Mouse (Mus musculus): ENCODE results near the gene Rnf5.

Rnf5 gene

DNA sequence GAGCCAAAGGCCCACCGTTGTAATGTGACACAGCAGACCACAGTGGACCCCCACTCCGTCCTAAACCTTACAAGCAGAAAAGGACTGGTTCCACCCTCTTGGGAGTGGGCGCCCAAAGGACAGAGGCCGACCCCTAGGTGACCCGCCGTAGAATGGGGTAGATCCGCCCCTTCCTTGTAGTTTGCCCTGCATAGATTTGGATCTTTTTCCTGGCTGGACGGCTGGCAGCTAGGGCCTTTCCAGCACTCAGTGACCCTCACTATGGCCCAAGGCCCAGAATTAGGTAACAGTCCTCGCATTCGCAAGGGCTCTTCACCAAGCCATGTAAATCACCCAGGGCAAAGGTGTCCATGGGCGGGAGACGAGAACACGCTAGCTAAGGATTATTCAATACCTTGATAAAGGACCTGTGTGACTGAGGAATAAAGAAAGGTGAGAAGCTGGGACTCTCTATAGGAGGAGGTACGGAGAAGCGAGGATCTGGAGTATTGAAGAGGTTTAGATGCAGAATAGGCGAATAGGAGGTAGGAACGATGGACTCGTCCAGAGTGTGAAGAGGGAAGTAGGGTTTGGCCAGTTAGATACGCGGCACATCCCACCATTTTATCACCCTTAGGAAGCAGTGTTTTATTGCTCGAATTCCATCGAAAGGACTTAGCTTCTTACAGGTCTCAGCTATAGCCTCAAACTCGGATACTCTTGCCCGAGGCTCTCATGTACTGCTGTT lies 1.2 kb upstream of the Rnf5 start:
- DNase-seq, result no peak

DNA sequence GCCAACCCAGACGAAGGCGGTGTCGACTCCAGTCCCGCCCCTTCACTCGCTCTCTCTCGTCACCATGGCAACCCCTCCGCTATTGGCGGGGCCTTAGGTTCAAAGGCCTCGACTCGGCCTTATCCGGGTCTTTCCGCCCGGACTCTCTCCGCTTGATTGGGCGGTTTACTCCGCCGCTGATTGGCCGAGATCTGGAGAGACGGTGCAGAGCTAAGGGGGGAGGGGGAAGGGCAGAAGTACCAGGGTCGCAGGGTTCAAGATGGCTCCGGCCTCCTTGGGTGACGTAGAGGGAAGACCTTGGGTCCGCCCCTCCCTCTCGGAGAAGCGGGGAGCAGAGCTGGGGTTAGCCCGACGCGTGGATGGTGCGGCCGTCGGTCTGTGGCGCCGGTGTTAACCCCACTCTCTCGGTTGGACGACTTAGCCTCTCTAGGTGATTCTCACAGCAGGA lies 595 bp upstream of the Rnf5 start, which contains the start of gene Agpat1:
Agpat1 (plus strand) TSS at position 202 of the 448 bp plus-strand sequence.
- DNase-seq, result peak; percentile 100

DNA sequence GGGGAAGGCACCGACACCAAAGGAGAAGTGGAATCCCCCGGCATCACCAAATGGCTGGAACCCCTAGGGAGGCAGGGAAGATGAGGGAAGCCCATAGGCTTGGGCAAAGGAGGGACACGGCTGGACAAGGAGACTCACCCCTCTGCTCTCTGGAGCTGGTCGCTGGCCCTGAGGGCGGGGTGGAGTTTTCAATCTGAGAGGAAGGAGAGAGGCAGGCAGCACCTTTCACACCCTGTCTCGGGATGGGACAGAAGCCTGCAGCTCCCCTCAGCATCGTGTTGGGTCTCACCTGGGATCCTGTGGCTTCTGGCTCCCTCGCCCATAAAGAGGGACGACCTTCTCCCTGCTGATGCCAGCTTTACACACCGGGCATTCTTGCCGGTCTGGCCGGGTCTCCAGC lies 1.7 kb downstream of the Rnf5 start:
- DNase-seq, result peak in 1 of 2 experiments; percentile 18

GRCm38 (mm10) chr17:34599891-34600290 lies 3.6 kb downstream of the Rnf5 start:
- peak in 1 of 2 experiments; percentile 25 for DNase-seq

DNA sequence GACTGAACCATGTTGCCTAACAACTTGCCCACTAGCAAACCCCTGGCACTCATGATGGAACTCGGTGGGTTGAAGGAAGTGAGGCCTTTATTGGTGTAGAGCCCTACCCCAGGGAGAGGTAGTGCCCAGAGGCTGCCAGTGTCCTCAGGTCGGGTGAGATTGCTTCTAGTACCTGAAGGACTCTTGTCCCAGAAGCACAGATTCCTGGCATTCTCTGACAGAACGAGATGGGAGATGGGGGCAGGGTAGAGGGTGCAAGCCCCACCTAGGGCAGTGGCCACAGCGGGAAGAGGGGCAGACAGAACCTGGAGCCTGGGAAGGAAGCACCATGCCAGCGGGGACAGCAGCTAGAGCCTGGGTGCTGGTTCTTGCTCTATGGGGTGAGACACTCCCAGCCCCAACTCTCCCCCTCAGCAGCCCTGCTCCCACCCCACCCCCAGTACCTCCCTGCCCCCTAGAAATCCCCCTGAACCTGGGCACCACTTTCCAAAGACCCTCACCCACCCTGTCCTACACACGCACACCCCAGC lies 5.9 kb downstream of the Rnf5 start, which contains the start of gene Ager:
Ager (plus strand) TSS at position 297 of the 530 bp plus-strand sequence.
- DNase-seq, result peak in 1 of 2 experiments; percentile 8

GRCm38 (mm10) chr17:34596098-34596497 lies 7.4 kb downstream of the Rnf5 start:
- no peak for DNase-seq

DNA sequence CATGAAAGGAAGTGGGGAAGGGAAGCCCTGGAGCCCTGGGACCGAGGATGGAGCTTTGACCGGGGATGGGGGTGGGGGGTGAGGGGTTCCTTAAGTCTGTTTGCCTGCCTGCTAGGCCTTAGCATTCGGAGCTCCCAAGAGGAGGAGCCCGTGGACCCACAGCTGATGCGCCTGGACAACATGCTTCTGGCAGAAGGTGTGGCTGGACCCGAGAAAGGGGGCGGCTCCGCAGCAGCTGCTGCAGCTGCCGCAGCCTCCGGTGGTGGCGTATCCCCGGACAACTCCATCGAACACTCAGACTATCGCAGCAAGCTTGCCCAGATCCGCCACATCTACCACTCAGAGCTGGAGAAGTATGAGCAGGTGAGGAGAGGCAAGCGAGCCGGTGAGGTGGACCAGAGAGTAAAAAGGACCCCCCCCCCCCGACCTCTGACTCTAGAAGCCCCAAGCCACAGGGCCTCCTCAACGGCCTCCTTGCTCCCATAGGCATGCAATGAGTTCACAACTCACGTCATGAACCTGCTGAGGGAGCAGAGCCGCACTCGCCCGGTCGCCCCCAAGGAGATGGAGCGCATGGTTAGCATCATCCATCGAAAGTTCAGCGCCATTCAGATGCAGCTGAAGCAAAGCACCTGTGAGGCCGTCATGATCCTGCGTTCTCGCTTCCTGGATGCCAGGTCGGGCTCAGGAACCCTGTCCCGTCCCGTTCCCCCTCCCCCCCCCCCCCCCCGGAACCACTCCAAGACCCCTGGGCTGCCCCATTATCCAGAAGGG lies 9.6 kb downstream of the Rnf5 start:
- no peak for DNase-seq

DNA sequence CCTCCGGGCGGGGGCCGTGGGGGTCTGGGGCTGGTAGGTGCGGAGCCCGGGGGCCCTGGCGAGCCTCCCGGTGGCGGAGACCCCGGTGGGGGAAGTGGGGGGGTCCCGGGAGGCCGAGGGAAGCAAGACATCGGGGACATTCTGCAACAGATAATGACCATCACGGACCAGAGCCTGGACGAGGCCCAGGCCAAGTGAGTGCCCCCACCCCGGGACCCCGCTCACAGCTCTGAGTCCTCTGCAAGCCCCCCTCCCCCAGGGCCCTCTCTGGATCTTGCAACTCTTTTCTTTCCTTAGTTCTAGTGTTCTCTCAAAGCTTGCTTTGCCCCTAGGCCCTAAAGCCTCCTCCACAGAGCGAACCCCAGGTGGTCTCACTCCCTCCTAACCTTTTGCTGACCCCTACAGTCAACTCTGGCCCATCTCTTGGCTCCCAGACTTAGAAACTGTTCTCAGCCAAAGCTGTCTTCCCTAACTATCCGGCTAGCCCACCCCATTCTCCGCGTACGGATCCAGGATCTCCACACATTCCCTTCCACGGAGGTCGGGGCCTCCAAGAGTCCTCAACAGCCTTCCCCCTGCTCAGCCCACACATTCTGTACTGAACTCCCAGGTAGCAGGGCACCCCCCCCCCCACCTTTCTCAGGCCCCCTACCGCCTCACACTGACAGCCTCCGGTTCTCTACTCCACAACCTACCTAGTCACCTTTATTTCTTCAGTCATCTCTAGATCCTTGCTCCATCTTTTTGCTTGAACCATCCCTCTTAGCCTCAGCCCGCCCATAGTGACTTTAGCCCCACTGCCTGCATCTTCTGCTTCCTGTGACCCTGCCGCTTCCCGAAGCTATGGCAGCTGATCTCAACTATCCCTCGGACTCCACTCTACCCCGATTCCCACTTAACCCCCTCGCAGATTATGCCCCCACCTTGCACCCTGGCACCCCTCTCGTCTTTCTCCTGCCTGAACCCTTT lies 10.6 kb downstream of the Rnf5 start:
- DNase-seq, result peak; percentile 53 to 71

GRCm38 (mm10) chr17:34591994-34592375 lies 11.5 kb downstream of the Rnf5 start:
- peak; percentile 96 to 98 for DNase-seq

- peak; percentile 51 for DNase-seq
Observed at GRCm38 (mm10) chr17:34591029-34591993, 12.2 kb downstream of the Rnf5 start, which contains the start of gene Pbx2. Gene Pbx2 (plus strand): TSS chr17:34591266.

- peak in 1 of 2 experiments; percentile 31 for DNase-seq
Observed at GRCm38 (mm10) chr17:34590154-34590987, 13.1 kb downstream of the Rnf5 start.

DNA sequence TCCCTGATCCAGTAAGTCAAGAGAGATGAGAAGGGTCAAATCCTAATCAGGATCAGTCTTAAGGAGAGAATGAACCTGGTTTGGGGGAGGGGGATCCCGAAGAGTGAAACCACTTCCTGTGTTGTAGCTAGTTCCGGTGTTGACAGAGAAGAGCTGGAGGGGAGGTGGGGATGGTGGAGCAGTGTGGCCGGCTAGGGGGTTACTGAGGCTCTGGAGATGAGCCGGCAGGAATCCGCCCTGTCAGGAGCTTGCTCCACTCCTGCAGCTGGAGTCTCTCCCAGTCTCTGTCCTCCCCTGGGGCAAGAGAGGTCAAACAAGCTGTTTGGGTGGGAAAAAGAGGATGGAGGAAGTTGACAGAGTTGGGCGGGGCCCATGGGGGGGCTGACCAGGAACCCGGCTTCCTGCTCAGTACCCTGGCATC lies 13.8 kb downstream of the Rnf5 start, which contains the start of gene Gpsm3:
Gpsm3 (plus strand) TSS at position 126 of the 421 bp plus-strand sequence.
- DNase-seq, result peak in 1 of 2 experiments; percentile 42

GRCm38 (mm10) chr17:34589206-34589605 lies 14.3 kb downstream of the Rnf5 start:
- no peak for DNase-seq

DNA sequence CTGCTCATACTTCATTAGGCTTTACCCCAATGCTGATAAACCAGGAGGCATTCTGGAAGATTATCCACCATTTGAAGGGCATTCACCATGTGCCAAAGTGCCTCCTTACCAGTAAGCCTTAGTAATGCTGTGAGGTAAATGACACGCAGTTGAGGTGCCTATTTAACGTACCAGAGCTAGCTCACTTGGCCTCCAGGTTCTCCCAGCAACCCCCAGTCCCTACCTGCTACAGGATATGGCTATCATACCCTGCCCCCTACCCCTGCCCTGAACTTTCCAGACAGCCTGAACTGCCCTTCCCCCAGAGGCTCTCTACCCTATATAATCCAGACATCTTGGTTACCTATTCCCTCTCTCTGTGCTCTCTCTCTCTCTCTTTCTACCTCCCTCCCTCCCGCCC lies 14.7 kb downstream of the Rnf5 start:
- no peak for DNase-seq

DNA sequence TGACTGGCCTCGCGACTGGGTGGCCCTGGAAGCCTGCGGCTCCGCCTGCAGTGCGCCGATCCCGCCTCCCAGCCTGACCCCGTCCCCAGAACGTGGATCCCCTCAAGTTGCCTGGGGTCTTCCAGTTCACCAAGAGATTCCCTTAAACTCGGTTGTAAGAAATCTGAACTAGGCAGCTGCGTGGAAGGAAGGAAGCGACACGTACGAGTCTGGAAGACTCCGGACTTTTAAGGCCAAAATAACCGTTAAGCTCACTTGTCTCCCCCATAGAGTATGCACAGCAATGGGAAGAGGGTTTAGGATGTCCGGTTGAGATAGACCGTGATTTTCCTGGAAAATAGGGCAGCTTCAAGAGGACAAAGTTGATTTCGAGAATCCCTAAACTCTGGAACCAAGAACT lies 15.7 kb downstream of the Rnf5 start:
- DNase-seq, result no peak

- DNase-seq, result peak; percentile 99
Observed at GRCm38 (mm10) chr17:34587423-34587811, 16.1 kb downstream of the Rnf5 start.

GRCm38 (mm10) chr17:34586796-34587422 lies 16.6 kb downstream of the Rnf5 start:
- peak; percentile 95 to 96 for DNase-seq

- peak; percentile 55 to 57 for DNase-seq
Observed at GRCm38 (mm10) chr17:34585877-34586771, 17.4 kb downstream of the Rnf5 start.

Data from cerebellum, postnatal 10 days (tissue).